Mouse (Mus musculus) kidney, postnatal 36 days (tissue): Measurements from ENCODE around the gene Cetn3.
A peak's percentile ranks its signal among the peaks of the same experiment; 100 is the strongest.

Experiments used
- DNase-seq, 2 experiments: peaks; one replicate each; pipeline ENCODE4 v3.0.0; 2021 to 2022; ENCODE audit warnings: mixed read lengths in 2 of 2

Gene Cetn3

GRCm38 (mm10) chr13:81782971-81783404, at the start of gene Cetn3:
Gene Cetn3, plus strand, starts transcription at chr13:81783077.
- DNase-seq, result peak; percentile 92 to 95

- DNase-seq, result no peak
Measured at GRCm38 (mm10) chr13:81736606-81737005, 46.3 kb upstream of the Cetn3 start.

GRCm38 (mm10) chr13:81740898-81741297, 42.0 kb upstream of the Cetn3 start:
- DNase-seq, result peak in 1 of 2 experiments; percentile 6

- DNase-seq, result peak in 1 of 2 experiments; percentile 11
Measured at GRCm38 (mm10) chr13:81743391-81744091, 39.3 kb upstream of the Cetn3 start.

- no peak for DNase-seq
Measured at GRCm38 (mm10) chr13:81744092-81744396, 38.8 kb upstream of the Cetn3 start.

GRCm38 (mm10) chr13:81754878-81755277, 28.0 kb upstream of the Cetn3 start:
- no peak for DNase-seq

GRCm38 (mm10) chr13:81755324-81755723, 27.6 kb upstream of the Cetn3 start:
- DNase-seq, result no peak

- DNase-seq, result peak in 1 of 2 experiments; percentile 8
Measured at GRCm38 (mm10) chr13:81757058-81757660, 25.7 kb upstream of the Cetn3 start.

- peak; percentile 57 to 79 for DNase-seq
Measured at GRCm38 (mm10) chr13:81760379-81760778, 22.5 kb upstream of the Cetn3 start.

GRCm38 (mm10) chr13:81761566-81762186, 21.2 kb upstream of the Cetn3 start:
- peak; percentile 44 to 49 for DNase-seq

- no peak for DNase-seq
Measured at GRCm38 (mm10) chr13:81764173-81764572, 18.7 kb upstream of the Cetn3 start.

GRCm38 (mm10) chr13:81767038-81767659, 15.7 kb upstream of the Cetn3 start:
- DNase-seq, result peak; percentile 66 to 92

GRCm38 (mm10) chr13:81776217-81776616, 6.7 kb upstream of the Cetn3 start:
- no peak for DNase-seq

GRCm38 (mm10) chr13:81782475-81782874, 402 bp upstream of the Cetn3 start:
- no peak for DNase-seq

- peak; percentile 98 for DNase-seq
Measured at GRCm38 (mm10) chr13:81783405-81784342, 797 bp downstream of the Cetn3 start.

GRCm38 (mm10) chr13:81785766-81786480, 3.0 kb downstream of the Cetn3 start:
- DNase-seq, result peak in 1 of 2 experiments; percentile 10

GRCm38 (mm10) chr13:81790160-81790559, 7.3 kb downstream of the Cetn3 start:
- no peak for DNase-seq

GRCm38 (mm10) chr13:81791861-81792260, 9.0 kb downstream of the Cetn3 start:
- peak in 1 of 2 experiments; percentile 26 for DNase-seq

GRCm38 (mm10) chr13:81793850-81794249, 11.0 kb downstream of the Cetn3 start:
- DNase-seq, result no peak

GRCm38 (mm10) chr13:81801121-81801520, 18.2 kb downstream of the Cetn3 start:
- DNase-seq, result no peak

GRCm38 (mm10) chr13:81803713-81804112, 20.8 kb downstream of the Cetn3 start:
- DNase-seq, result no peak

- no peak for DNase-seq
Measured at GRCm38 (mm10) chr13:81822750-81823149, 39.9 kb downstream of the Cetn3 start.
